14 mouse cellular contexts compared by ENCODE assay signal in the genomic region with DNA sequence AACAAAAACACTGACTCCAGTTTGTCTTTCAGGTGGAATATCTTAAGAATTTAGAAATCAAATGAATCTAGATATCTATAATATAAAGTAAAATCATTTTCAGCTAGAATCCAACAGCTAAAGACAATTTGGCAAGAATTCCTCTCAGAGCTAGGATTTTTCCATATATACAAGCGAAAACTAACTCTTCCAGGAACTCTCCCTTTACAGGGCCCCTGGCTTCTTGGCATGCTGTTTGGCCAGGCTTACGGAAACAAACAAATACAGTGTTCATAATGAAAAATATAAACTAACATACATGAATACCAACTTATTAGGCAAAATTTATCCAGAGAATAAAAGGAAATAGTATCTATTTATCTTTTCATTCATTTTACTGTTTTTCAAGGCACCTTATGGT.
"Had no signal": no experiment of that assay in that cellular context is flagged by ENCODE, and none has a peak within 500 bp of the region (broad histone marks: within the 10 kb centered on the region; RNA-seq: fewer than 3 reads in every experiment).

No protein-coding gene starts in this region.

- DNase-seq: liver, postnatal 0 days; lung, adult 2 months; right cerebral cortex, postnatal 14 days; thymus, adult 2 months; thymus, postnatal 25 days had no signal

- H3K36me3 ChIP-seq: liver, embryonic 15.5 days; midbrain, embryonic 13.5 days; midbrain, embryonic 15.5 days; neural tube, embryonic 12.5 days; stomach, embryonic 15.5 days had no signal

- H3K9me3 ChIP-seq: liver, embryonic 15.5 days; megakaryocyte, embryonic 14.5 days; midbrain, embryonic 13.5 days; midbrain, embryonic 15.5 days; neural tube, embryonic 12.5 days; stomach, embryonic 15.5 days had no signal

- H3K4me2 ChIP-seq: liver, embryonic 15.5 days; midbrain, embryonic 11.5 days; midbrain, embryonic 13.5 days; midbrain, embryonic 15.5 days; neural tube, embryonic 12.5 days; stomach, embryonic 15.5 days had no signal

- ATAC-seq: liver, postnatal 0 days; midbrain, embryonic 13.5 days; midbrain, embryonic 15.5 days had no signal

- H3K9ac ChIP-seq: liver, embryonic 15.5 days; liver, postnatal 0 days; midbrain, embryonic 13.5 days; midbrain, embryonic 15.5 days; neural tube, embryonic 12.5 days; stomach, embryonic 15.5 days had no signal

- H3K27me3 ChIP-seq: liver, embryonic 15.5 days; megakaryocyte, embryonic 14.5 days; midbrain, embryonic 13.5 days; midbrain, embryonic 15.5 days; neural tube, embryonic 12.5 days; stomach, embryonic 15.5 days had no signal

- H3K27ac ChIP-seq: liver, embryonic 15.5 days; macrophage; midbrain, embryonic 13.5 days; midbrain, embryonic 15.5 days; neural tube, embryonic 12.5 days; stomach, embryonic 15.5 days; stomach, postnatal 0 days had no signal

- H3K4me3 ChIP-seq: liver, embryonic 15.5 days; megakaryocyte, embryonic 14.5 days; midbrain, embryonic 13.5 days; midbrain, embryonic 15.5 days; neural tube, embryonic 12.5 days; stomach, embryonic 15.5 days had no signal
